Mouse (Mus musculus) left cerebral cortex, adult 2 months (tissue): Measurements from ENCODE around the gene Bcar1. TPM values are rescaled to one million over a fixed set of nuclear protein-coding genes. Genes with fewer than 3 reads are reported as not detected.

Experiments
- DNase-seq, 2 experiments: peaks; one replicate each; pipeline ENCODE4 v3.0.0; 2021 to 2022; ENCODE audit warnings: low spot score in 2 of 2, mixed read lengths in 1 of 2; ENCODE audit errors: extremely low spot score in 1 of 2
- H3K27ac ChIP-seq: fragments of 200-600 bp; 2 replicates; pipeline ENCODE4 v1.8.1; 2022
- H3K4me3 ChIP-seq: fragments of 200-600 bp; 2 replicates; pipeline ENCODE4 v1.8.1; 2022
- CTCF ChIP-seq: fragments of 200-600 bp; IDR thresholded peaks from 2 replicates; pipeline ENCODE4 v1.8.1; 2022; ENCODE audit warnings: antibody characterized with exemption, mild to moderate bottlenecking, moderate library complexity
- intact Hi-C: fragments of 180-260 bp; cut with DNase I; formaldehyde crosslinking; loops from one replicate; pipeline ENCODE4 v1.15.1; 2025
- microRNA-seq, 2 experiments: library from miRNA; unstranded; fragments of <30 nt; microRNA quantifications; one replicate each; pipeline ENCODE4 v1.2.0; 2021
- total RNA-seq, 2 experiments: library from RNA; stranded (reverse); gene quantifications; 2 replicates each; pipeline ENCODE4 v1.2.3; 2021

Gene Bcar1
- total RNA-seq, 2 experiments from 2014 or later: 49.3 to 54.2 TPM

DNA sequence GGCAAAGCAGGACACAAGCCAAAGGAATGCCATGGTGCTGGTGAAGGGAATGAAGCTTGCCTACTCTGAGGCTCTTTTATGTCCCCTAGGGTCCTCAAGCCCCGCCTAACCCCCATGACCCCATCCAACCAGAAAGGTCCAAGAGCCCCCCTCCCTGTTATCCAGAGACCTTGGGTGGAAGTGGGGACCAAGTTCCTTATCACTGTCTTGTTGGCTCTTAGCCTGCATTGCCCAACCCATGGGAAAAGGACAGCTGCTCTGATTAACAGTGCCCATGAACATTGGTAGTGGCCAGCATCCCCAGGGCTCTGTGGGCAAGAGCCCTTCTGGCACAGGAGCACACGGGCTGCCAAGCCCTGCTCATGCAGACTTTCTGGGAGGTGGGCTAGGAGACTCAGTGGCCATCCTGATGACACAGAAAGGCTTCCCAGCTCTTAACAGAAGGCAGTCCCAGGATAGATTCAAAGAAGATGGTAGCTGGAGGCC lies 52.6 kb downstream of the Bcar1 start, which contains the start of gene Ctrb1:
Gene Ctrb1 (minus strand): TSS at position 51 of the 486 bp plus-strand sequence.
- no peak for DNase-seq
- Histone ChIP-seq H3K27ac (no peak within 1 kb of the TSS), H3K4me3 (no peak within 1 kb of the TSS)
- no peak for TF ChIP-seq CTCF
- intact Hi-C loops: no loop called here

DNA sequence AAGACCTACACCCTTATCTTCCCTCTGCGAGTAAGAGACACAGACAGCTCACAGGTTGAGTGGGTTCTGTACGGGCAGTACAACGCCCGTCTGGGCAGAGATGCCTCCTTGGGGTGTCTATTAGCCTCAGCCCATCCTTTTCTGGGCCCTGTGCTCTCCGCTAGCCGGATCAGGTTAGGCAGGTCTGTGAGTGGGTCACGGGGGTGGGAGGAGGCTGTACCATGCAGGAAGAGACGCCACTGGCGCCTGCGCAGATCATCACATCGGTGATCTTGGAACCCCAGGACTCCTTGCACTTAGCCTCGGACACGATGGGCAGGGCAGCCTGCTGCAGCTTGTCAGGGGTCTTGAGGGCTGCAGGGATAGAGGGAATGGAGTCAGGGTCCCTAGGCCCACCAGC lies 56.7 kb downstream of the Bcar1 start:
- intact Hi-C loops: no loop called here
- TF ChIP-seq CTCF: no peak
- no peak for DNase-seq
- no peak overlapping the region for H3K27ac ChIP-seq
- H3K4me3 ChIP-seq: no peak overlapping the region

DNA sequence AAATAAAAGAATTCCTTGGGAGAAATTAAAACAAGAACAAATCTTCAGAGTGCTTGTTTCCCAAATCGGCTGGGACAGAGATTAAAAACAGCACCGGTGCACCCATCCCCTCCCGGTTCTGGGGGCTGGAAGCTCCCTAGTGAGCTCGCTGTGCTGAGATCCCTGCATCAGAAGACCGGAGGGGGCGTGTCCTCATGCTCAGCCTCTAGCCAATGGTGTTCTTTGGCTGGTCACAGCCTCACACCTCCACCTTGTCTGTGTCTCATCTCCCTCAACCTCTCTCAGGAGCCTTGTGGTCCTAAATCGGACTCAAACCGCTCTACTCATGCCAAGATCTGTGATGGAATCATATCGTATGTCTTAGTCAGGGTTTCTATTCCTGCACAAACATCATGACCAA lies 61.1 kb downstream of the Bcar1 start:
- TF ChIP-seq CTCF: no peak
- intact Hi-C loops: no loop called here
- Histone ChIP-seq H3K4me3 (no peak overlapping the region), H3K27ac (no peak overlapping the region)
- no peak for DNase-seq

DNA sequence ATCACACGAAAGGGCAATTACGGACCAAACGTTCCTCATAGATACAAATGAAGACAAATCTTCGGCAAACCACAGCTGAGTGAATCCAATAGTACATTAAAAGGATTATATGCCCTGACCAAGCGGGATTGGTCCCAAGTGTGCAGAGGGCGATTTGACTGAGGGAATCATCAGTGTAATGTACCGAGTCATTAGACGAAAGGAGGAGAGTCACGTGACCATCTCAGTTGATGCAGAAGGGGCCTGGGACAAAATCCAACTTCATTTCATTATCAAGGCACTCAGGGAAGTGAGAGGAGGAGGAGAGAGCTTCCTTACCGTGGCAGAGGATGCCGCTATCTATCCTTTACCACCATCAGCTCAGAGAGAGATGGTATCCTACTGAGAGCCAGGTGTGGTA lies 62.5 kb downstream of the Bcar1 start:
- intact Hi-C loops: no loop called here
- DNase-seq: no peak
- H3K27ac ChIP-seq: no peak overlapping the region
- no peak for TF ChIP-seq CTCF
- H3K4me3 ChIP-seq: no peak overlapping the region

DNA sequence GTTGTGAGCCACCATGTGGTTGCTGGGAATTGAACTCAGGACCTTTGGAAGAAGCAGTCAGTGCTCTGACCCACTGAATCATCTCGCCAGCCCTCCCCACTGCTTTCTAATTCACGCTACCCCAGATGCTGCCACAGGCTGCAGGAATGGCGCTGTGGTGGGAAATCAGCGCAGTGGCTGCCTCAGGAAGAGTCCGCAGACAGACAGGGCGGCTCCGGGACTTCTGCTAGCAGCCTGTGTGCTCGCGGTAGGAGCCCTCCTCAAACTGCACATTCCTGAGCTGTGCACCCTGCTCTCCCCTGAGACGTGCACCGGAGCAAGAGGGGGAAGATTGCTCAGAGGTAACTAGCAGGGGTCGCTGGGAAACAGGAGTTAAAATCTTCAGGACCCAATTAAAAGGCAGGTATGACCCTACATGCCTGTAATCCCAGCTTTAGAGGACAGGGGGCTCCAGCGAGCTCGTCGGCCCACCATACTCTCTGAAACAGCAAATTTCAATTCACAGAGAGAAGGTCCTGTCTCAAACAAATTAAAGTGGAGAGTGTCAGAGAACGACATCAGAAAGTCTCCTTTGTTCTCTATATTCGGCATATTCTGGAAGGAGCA lies 63.1 kb downstream of the Bcar1 start:
- no peak for DNase-seq
- no peak overlapping the region for H3K4me3 ChIP-seq
- H3K27ac ChIP-seq: no peak overlapping the region
- peak; percentile 3; the same call in 1 of the 2 replicates for TF ChIP-seq CTCF
- intact Hi-C loops: no loop called here

DNA sequence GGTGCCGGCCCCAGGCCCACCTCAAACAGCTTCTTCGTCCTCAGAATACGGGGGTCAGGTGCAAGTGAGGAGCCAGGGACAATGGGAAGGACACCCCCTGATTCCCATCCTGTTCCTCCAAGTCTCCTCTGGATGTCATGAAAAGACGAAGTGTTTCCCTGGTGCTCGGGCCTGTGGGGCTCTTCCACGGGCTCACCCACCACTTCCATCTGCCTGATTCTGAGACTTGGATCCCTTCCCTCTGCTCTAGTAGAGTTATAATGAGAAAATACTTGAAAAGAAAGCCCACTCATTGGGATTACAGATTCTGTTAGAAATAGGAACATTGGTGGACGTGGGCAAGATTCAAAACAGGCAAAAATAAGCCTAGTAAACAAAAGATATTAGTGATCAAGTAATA lies 64.8 kb downstream of the Bcar1 start:
- H3K4me3 ChIP-seq: no peak overlapping the region
- no peak for DNase-seq
- intact Hi-C loops: loop anchor here (1.0 to 2.0 kb wide), 2 partner anchors 132 to 156 kb away; no protein-coding TSS in a partner anchor
- H3K27ac ChIP-seq: no peak overlapping the region
- TF ChIP-seq CTCF: no peak

DNA sequence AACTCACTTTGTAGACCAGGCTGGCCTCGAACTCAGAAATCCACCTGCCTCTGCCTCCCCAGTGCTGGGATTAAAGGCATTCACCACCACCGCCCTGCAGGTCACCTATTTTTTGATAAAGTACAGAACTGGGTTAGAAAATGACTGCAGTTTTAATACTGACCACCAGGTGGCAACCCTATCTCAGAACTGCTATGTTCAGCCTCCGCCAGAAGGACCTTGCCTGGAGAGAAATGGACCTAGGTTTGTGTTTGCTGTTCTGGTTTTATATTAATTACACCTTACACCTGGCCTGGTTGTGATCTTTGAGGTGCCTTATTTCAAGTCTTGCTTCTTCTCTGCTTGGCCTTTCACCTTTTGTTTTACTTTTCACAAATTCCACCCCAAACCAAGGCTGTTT lies 65.5 kb downstream of the Bcar1 start:
- H3K4me3 ChIP-seq: no peak overlapping the region
- intact Hi-C loops: loop anchor here (1.0 to 2.0 kb wide), 2 partner anchors 133 to 157 kb away; no protein-coding TSS in a partner anchor
- peak; percentile 87 for TF ChIP-seq CTCF
- H3K27ac ChIP-seq: no peak overlapping the region
- peak; percentile 61 to 63 for DNase-seq

DNA sequence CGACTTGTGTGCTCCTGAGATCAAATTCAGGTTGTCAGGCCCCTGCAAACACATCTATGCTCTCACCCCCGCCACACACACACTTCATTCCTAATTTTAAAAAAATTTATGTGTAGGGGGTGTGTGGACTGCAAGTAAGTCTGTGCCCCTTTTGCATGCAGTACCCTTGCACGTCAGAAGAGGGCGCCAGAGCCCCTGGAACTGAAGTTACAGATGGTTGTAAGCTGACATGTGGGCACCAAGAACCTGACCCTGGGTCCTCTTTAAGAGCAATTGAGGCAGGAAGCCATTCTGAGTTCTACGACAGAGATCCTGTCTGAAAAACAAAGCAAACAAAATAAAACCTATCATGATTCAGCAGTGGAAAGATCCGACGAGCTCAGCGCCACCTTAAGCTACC lies 67.4 kb downstream of the Bcar1 start:
- Histone ChIP-seq H3K27ac (no peak overlapping the region), H3K4me3 (no peak overlapping the region)
- no peak for DNase-seq
- peak; percentile 48 for TF ChIP-seq CTCF
- intact Hi-C loops: no loop called here

DNA sequence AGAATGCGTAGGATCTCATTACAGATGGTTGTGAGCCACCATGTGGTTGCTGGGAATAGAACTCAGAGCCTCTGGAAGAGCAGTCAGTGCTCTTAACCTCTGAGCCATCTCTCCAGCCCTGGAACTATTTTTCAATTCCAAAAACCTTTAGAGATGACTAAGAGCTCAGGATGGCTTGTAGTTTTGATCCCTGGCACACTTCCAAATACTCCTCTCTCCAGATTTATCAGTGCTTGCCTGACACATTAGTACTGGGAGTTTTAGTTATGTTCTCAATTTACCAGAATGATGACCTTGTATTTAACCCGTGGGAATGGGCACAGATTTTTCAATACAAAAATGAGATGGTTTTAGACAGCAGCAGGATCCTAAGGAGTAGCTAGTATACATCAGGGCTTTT lies 76.9 kb downstream of the Bcar1 start:
- intact Hi-C loops: loop anchor here (10.0 kb wide), 1 partner anchor 322 kb away; no protein-coding TSS in a partner anchor
- DNase-seq: no peak
- no peak for TF ChIP-seq CTCF

DNA sequence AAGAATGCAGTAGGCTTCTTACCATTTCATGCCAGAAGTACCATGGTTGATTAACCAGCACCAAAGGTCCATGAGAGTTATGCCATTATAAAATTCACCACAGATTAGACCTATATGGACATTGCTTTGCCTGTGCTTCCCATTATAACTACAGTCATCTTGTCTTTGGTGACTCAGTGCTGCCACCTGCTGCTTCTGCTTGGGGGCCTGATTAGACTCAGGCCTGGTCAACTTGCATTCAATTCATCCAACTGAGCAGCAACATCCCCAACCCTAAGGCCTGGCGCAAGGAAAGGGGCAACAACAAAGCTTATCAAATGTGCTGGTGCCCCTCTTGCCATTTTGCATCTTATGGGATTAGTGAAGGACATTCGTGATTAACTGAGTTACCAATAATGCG lies 81.1 kb downstream of the Bcar1 start:
- peak; percentile 82 for TF ChIP-seq CTCF
- no peak overlapping the region for H3K4me3 ChIP-seq
- peak; percentile 67 to 82 for DNase-seq
- intact Hi-C loops: loop anchor here (1.0 to 10.0 kb wide), 3 partner anchors 126 to 318 kb away; partner anchors contain the start of gene Znrf1
- H3K27ac ChIP-seq: no peak overlapping the region

More for the DNA sequence above, 76.9 kb downstream of the Bcar1 start:
- no peak overlapping the region for H3K27ac ChIP-seq
- H3K4me3 ChIP-seq: no peak overlapping the region

Small RNA genes lying within 50 kb of the gene (microRNA-seq; reads per million reads assigned to microRNA genes)
- 0 reads per million in 2 experiments for gene Mir7076

Other genes with a start within 250 kb of the Bcar1 start
- 10 to 100 TPM; 18.9 to 20.0 TPM for gene Wdr59, start 221.7 kb downstream of the Bcar1 start, total RNA-seq
- 100 to 1,000 TPM; 166 to 171 TPM for gene Znrf1, start 207.7 kb downstream of the Bcar1 start, total RNA-seq
- 10 to 100 TPM; 10.1 to 10.8 TPM for gene Ldhd, start 113.4 kb downstream of the Bcar1 start, total RNA-seq
- 10 to 100 TPM; 22.0 to 23.5 TPM for gene Zfp1, start 100.4 kb downstream of the Bcar1 start, total RNA-seq
- gene Ctrb1, start 52.8 kb downstream of the Bcar1 start, total RNA-seq: not detected
- gene Cfdp1, start 110.5 kb upstream of the Bcar1 start, total RNA-seq: 10 to 100 TPM; 75.4 to 83.1 TPM
- 1 to 10 TPM; 3.0 to 3.4 TPM for gene Tmem170, start 132.9 kb upstream of the Bcar1 start, total RNA-seq
- gene Chst5, start 166.6 kb upstream of the Bcar1 start, total RNA-seq: under 1 TPM; 0.29 to 0.51 TPM
- 10 to 100 TPM; 11.7 to 13.2 TPM for gene Tmem231, start 190.1 kb upstream of the Bcar1 start, total RNA-seq
- 100 to 1,000 TPM; 209 to 211 TPM for gene Gabarapl2, start 196.9 kb upstream of the Bcar1 start, total RNA-seq
- 1 to 10 TPM; 6.4 to 6.6 TPM for gene Adat1, start 248.5 kb upstream of the Bcar1 start, total RNA-seq